Mouse (Mus musculus) liver, embryonic 15.5 days (tissue): ENCODE measurements around the gene Usp6nl. TPM values are rescaled to one million over a fixed set of nuclear protein-coding genes. Genes with fewer than 3 reads are reported as not detected.

Source experiments
- ATAC-seq: fragments of 200-750 bp; cut with Nextera tagmentation; 2 replicates; pipeline ENCODE4 v1.8.0; 2017; ENCODE audit warnings: moderate number of reproducible peaks, mild to moderate bottlenecking, moderate library complexity; ENCODE audit not compliant: insufficient read depth
- H3K27ac ChIP-seq: fragments of 300-500 bp; sonication (generic); replicated peaks from 2 replicates; pipeline ENCODE4 v1.5.1; 2015; ENCODE audit warnings: mild to moderate bottlenecking, inconsistent platforms
- H3K27me3 ChIP-seq: fragments of 300-500 bp; sonication (generic); 2 replicates; pipeline ENCODE4 v1.6.1; 2015; ENCODE audit warnings: mild to moderate bottlenecking, inconsistent platforms
- H3K36me3 ChIP-seq: fragments of 300-500 bp; sonication (generic); replicated peaks from 2 replicates; pipeline ENCODE4 v1.6.1; 2015; ENCODE audit warnings: moderate library complexity, mild to moderate bottlenecking, inconsistent platforms
- H3K4me1 ChIP-seq: fragments of 300-500 bp; sonication (generic); replicated peaks from 2 replicates; pipeline ENCODE4 v1.6.1; 2015; ENCODE audit warnings: inconsistent platforms
- H3K4me2 ChIP-seq: fragments of 300-500 bp; sonication (generic); 2 replicates; pipeline ENCODE4 v1.6.1; 2015; ENCODE audit warnings: moderate library complexity, mild to moderate bottlenecking, inconsistent platforms
- H3K4me3 ChIP-seq: fragments of 300-500 bp; sonication (generic); replicated peaks from 2 replicates; pipeline ENCODE4 v1.5.1; 2015; ENCODE audit warnings: mild to moderate bottlenecking, inconsistent platforms
- H3K9ac ChIP-seq: fragments of 300-500 bp; sonication (generic); 2 replicates; pipeline ENCODE4 v1.6.1; 2015; ENCODE audit warnings: moderate library complexity, mild to moderate bottlenecking, inconsistent platforms
- H3K9me3 ChIP-seq: fragments of 300-500 bp; sonication (generic); replicated peaks from 2 replicates; pipeline ENCODE4 v1.6.1; 2016; ENCODE audit warnings: inconsistent platforms
- WGBS: fragments of 180-500 bp; shearing (Covaris S2); methylation state at CpG from one replicate; pipeline ENCODE4 v1.1.7; 2015; ENCODE audit warnings: mixed read lengths; ENCODE audit not compliant: insufficient replicate concordance; 5-methylcytosine and 5-hydroxymethylcytosine counted together
- polyA plus RNA-seq: library from polyadenylated mRNA; unstranded; fragments of >200 nt; fragmentation: Nextera tagmentation; extraction: Ambion mirVana; gene quantifications from 2 replicates; pipeline ENCODE4 v1.2.1, GENCODE M21; 2015

The Usp6nl gene
- polyA plus RNA-seq, 1 experiment from 2014 or later, result 3.1 TPM

DNA sequence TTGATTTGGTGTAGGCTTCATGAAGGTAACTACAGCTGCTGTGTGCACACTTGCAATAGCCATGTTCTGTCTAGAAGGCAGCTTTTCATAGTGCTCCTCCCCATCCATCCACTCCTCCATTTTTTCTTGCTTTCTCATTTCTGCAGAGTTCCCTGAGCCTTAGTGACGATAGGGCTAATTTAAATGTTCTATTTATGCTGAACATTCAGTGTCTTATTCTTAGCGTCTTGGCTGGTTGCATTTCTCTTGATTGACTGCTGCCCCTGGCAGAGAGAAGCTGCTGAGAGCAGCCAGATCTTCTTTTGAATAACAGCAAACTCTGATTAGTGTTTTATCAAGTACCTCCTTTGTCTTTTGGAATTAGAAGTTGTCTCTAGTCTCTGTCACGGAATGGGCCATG is 15.6 kb upstream of the Usp6nl start:
- no peak overlapping the region for H3K27ac ChIP-seq
- ATAC-seq, result no peak
- no peaks in the 10 kb centered on the region for H3K4me1 ChIP-seq
- no peaks in the 10 kb centered on the region for H3K9me3 ChIP-seq
- 67% methylated on average over 3 of the region's 3 CpGs for WGBS
- peaks cover 21% of the 10 kb centered on the region; the same call in 1 of the 2 replicates for H3K27me3 ChIP-seq
- H3K36me3 ChIP-seq, result no peaks in the 10 kb centered on the region
- H3K4me2 ChIP-seq, result no peak overlapping the region
- no peak overlapping the region for H3K4me3 ChIP-seq
- no peak overlapping the region for H3K9ac ChIP-seq

DNA sequence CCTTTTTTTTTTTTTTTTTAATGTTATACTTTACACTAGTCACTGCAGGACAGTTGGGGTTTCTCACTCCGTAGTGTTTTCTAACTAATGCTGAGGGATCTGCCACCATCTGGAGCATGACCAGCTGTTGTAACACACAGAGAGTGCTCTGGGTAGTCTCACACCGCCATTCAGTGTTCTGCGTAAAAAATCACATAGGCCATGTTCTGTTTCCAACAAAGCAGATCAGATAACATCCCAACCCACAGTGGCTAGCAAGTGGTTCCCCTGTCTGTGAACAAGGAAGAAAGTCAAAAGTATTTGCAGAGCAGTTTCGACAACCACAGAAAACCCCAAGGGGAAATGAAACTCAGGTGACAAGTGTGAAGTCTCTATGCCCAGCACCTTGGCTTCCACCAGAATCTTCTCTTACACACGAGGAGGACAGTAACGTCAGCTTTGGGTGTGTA is 13.1 kb upstream of the Usp6nl start:
- Histone ChIP-seq H3K27me3 (peaks cover 16% of the 10 kb centered on the region; the same call in 1 of the 2 replicates), H3K4me3 (no peak overlapping the region), H3K36me3 (no peaks in the 10 kb centered on the region), H3K27ac (no peak overlapping the region), H3K4me2 (no peak overlapping the region), H3K9ac (no peak overlapping the region), H3K4me1 (no peaks in the 10 kb centered on the region), H3K9me3 (no peaks in the 10 kb centered on the region)
- WGBS, result 44% methylated on average over 6 of the region's 6 CpGs
- ATAC-seq, result no peak

DNA sequence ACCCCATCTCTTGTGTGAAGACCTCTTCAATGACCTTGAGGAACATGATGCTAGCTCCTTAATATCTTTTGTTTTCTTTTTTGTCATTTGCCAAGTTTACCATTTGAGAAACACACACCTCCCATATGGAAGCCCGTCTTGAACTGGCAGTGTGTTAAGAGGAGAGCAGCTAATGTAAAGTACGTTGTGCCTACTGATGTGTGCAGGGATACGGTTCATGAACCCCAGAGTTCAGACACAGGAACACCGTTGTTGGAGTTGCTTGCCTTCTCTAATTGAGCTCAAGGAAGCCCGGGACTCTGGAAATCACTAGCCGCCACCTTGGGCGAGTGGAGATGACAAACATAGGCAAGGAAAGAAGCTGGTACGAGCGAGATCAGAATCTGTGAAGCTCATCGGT is 9.7 kb upstream of the Usp6nl start:
- ATAC-seq, result no peak
- Histone ChIP-seq H3K4me2 (no peak overlapping the region), H3K36me3 (no peaks in the 10 kb centered on the region), H3K9ac (no peak overlapping the region), H3K4me3 (no peak overlapping the region), H3K9me3 (no peaks in the 10 kb centered on the region), H3K27me3 (peaks cover 3% of the 10 kb centered on the region; the same call in 1 of the 2 replicates), H3K27ac (no peak overlapping the region), H3K4me1 (no peaks in the 10 kb centered on the region)
- WGBS, result 79% methylated on average over 10 of the region's 10 CpGs

GRCm38 (mm10) chr2:6313733-6314132 is 8.7 kb upstream of the Usp6nl start:
- Histone ChIP-seq H3K4me3 (no peak overlapping the region), H3K4me2 (no peak overlapping the region)
- ATAC-seq, result no peak

GRCm38 (mm10) chr2:6320153-6320552 is 2.3 kb upstream of the Usp6nl start:
- 83% methylated on average over 3 of the region's 3 CpGs for WGBS
- ATAC-seq, result no peak
- no peak overlapping the region for H3K4me2 ChIP-seq

More at GRCm38 (mm10) chr2:6313733-6314132, 8.7 kb upstream of the Usp6nl start:
- no peaks in the 10 kb centered on the region for H3K4me1 ChIP-seq
- no peaks in the 10 kb centered on the region for H3K36me3 ChIP-seq
- peaks cover 3% of the 10 kb centered on the region; the same call in 1 of the 2 replicates for H3K27me3 ChIP-seq
- no peaks in the 10 kb centered on the region for H3K9me3 ChIP-seq
- H3K9ac ChIP-seq, result no peak overlapping the region
- WGBS, result 68% methylated on average over 1 of the region's 1 CpGs
- no peak overlapping the region for H3K27ac ChIP-seq

GRCm38 (mm10) chr2:6321769-6322375 is 595 bp upstream of the Usp6nl start:
- no peaks in the 10 kb centered on the region for H3K9me3 ChIP-seq
- H3K27me3 ChIP-seq, result no peaks in the 10 kb centered on the region
- peaks cover 34% of the 10 kb centered on the region for H3K4me1 ChIP-seq
- peak overlapping the region; percentile 93 for H3K4me2 ChIP-seq
- H3K9ac ChIP-seq, result peak overlapping the region; percentile 96
- 27% methylated on average over 9 of the region's 9 CpGs for WGBS
- peak; percentile 29 for ATAC-seq
- no peaks in the 10 kb centered on the region for H3K36me3 ChIP-seq
- peak overlapping the region; percentile 92 for H3K27ac ChIP-seq
- H3K4me3 ChIP-seq, result peak overlapping the region; percentile 99

More at GRCm38 (mm10) chr2:6320153-6320552, 2.3 kb upstream of the Usp6nl start:
- H3K4me3 ChIP-seq, result no peak overlapping the region
- H3K9me3 ChIP-seq, result no peaks in the 10 kb centered on the region
- peaks cover 29% of the 10 kb centered on the region for H3K4me1 ChIP-seq
- no peak overlapping the region for H3K27ac ChIP-seq
- no peaks in the 10 kb centered on the region for H3K27me3 ChIP-seq
- H3K9ac ChIP-seq, result no peak overlapping the region
- H3K36me3 ChIP-seq, result no peaks in the 10 kb centered on the region

GRCm38 (mm10) chr2:6322938-6323521 is 563 bp downstream of the Usp6nl start:
- WGBS, result under 1% methylated on average over 68 of the region's 70 CpGs
- Histone ChIP-seq H3K4me2 (peak overlapping the region; percentile 93), H3K4me3 (peak overlapping the region; percentile 99), H3K9me3 (no peaks in the 10 kb centered on the region), H3K27me3 (no peaks in the 10 kb centered on the region), H3K27ac (peak overlapping the region; percentile 92), H3K9ac (peak overlapping the region; percentile 96), H3K4me1 (peaks cover 34% of the 10 kb centered on the region), H3K36me3 (no peaks in the 10 kb centered on the region)
- peak; percentile 50 for ATAC-seq

DNA sequence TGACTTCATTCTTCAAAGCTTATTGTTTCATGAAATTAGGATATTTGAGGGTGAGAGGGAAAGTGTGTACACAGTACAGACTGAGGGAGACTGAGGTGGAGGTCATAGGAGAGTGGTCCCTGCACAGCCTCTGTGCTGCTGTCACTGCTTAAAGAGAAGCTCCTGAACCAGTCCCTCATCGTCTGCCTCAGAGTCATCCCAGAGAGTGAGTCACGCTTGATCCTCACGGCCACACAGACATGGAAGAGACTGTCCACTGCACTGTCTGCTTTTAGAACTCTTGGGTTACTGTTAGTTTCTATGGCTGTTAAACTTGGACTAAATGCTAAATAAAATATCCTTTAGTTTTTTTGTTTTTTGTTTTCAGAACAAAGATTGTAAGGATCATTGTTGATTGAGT is 3.2 kb downstream of the Usp6nl start:
- no peak overlapping the region for H3K9ac ChIP-seq
- no peaks in the 10 kb centered on the region for H3K36me3 ChIP-seq
- WGBS, result 72% methylated on average over 3 of the region's 3 CpGs
- H3K27me3 ChIP-seq, result no peaks in the 10 kb centered on the region
- peaks cover 57% of the 10 kb centered on the region for H3K4me1 ChIP-seq
- no peak overlapping the region for H3K4me3 ChIP-seq
- H3K27ac ChIP-seq, result no peak overlapping the region
- ATAC-seq, result no peak
- H3K4me2 ChIP-seq, result no peak overlapping the region
- H3K9me3 ChIP-seq, result no peaks in the 10 kb centered on the region

DNA sequence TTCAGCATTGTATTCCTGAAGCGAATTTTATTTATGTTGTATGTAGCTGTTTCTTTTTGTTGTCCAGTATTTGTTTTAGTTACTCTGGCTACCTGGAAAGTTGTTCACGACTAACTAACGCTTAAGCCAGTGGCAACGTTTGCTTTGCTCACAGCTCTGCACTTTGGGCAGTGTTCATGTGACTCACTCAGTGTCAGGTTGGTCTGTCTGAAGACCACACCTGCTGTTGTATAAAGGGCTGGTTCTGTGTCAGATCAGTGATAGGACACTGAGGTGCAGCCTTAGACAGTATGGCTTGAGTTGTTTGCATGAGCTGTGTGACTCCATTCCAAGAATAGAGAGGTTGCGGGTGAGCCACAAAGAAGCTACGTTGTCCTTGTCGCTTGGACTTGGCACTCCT is 6.5 kb downstream of the Usp6nl start:
- Histone ChIP-seq H3K36me3 (no peaks in the 10 kb centered on the region), H3K4me2 (no peak overlapping the region), H3K4me3 (no peak overlapping the region), H3K27ac (0 out of 2 replicates have a peak overlapping the region, but pooled peaks have one; percentile 7), H3K9ac (no peak overlapping the region), H3K27me3 (no peaks in the 10 kb centered on the region), H3K9me3 (no peaks in the 10 kb centered on the region), H3K4me1 (peaks cover 72% of the 10 kb centered on the region)
- ATAC-seq, result no peak
- 77% methylated on average over 7 of the region's 7 CpGs for WGBS

GRCm38 (mm10) chr2:6330756-6331155 is 8.3 kb downstream of the Usp6nl start:
- no peak overlapping the region for H3K9ac ChIP-seq
- H3K9me3 ChIP-seq, result no peaks in the 10 kb centered on the region
- H3K4me3 ChIP-seq, result no peak overlapping the region
- whole genome bisulfite sequencing, result 62% methylated on average over 8 of the region's 8 CpGs
- peak overlapping the region; percentile 65 for H3K27ac ChIP-seq
- H3K36me3 ChIP-seq, result no peaks in the 10 kb centered on the region
- no peak for ATAC-seq
- H3K27me3 ChIP-seq, result no peaks in the 10 kb centered on the region
- H3K4me1 ChIP-seq, result peaks cover 71% of the 10 kb centered on the region
- peak overlapping the region; percentile 27; the same call in 1 of the 2 replicates for H3K4me2 ChIP-seq

DNA sequence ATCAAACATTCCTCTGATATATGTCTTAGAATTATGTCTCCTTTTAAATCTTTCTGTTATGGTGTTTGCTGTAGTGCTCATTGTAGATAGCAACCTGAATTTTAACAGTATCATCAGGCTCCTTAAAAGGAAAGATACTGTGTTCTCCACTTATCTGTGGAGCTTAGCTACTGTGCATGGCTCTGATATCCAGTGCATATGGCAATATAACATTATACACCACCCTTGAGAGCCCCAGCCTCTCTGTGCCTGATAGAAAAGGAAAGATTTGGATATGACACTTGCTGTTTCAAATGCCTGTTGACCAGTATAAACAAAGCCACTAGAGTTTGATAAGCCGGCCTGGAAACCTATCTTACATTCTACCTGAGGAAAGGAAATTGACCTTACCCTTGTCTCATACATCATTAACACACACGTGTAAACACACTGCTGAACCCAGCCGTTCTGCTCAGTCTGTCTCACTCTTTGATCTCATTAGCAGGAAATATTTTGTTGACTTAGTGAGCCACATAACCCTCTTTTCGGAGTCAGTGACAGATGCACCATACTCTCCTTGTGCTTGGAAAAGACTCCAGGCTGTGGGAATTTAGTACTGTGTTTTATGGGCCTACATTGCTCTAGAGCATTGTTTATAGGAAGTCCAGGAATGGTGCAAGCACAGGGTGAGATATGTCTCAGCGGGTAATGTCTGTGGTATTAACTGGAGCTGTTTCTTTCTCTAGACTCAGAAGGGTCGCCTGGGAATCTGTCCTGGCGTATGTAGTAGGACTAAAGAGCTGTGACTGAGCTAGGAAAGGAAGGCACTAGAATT is 9.1 kb downstream of the Usp6nl start:
- H3K9me3 ChIP-seq, result no peaks in the 10 kb centered on the region
- peak overlapping the region; percentile 65 for H3K27ac ChIP-seq
- H3K4me2 ChIP-seq, result peak overlapping the region; percentile 52
- peak; percentile 89 for ATAC-seq
- WGBS, result 29% methylated on average over 7 of the region's 7 CpGs
- no peak overlapping the region for H3K4me3 ChIP-seq
- no peaks in the 10 kb centered on the region for H3K36me3 ChIP-seq
- no peak overlapping the region for H3K9ac ChIP-seq
- no peaks in the 10 kb centered on the region for H3K27me3 ChIP-seq
- peaks cover 77% of the 10 kb centered on the region for H3K4me1 ChIP-seq
